Mouse (Mus musculus) embryonic stem cell, embryonic (primary cell): ENCODE data around the gene Cyp2c66.
"Not testable (repeated sequence)": the region's sequence is repeated elsewhere in the genome, so short reads cannot be mapped to it uniquely, and the experiment has no call there.

ENCODE experiments used
- CTCF ChIA-PET, 4 experiments: fragments of 300-600 bp in 2 of 4; fragments of 350-600 bp in 2 of 4; sonication (Branson Sonifier 250); formaldehyde crosslinking; loops; one replicate each; lab custom pipeline; 2022; ENCODE audit warnings: inconsistent platforms in 2 of 4; lab: Charles Lee
- POLR2A ChIA-PET, 4 experiments: fragments of 300-600 bp in 2 of 4; fragments of 350-600 bp in 2 of 4; sonication (Branson Sonifier 250); formaldehyde crosslinking; loops; one replicate each; lab custom pipeline; 2022; ENCODE audit warnings: antibody characterized with exemption in 4 of 4, inconsistent platforms in 1 of 4; lab: Charles Lee

Gene Cyp2c66

GRCm38 (mm10) chr19:39113644-39114043, at the start of gene Cyp2c66:
Cyp2c66 (plus strand) TSS chr19:39113898.
- CTCF ChIA-PET, result no interaction called here
- POLR2A ChIA-PET, result no interaction called here

- POLR2A ChIA-PET, result not testable (repeated sequence)
- CTCF ChIA-PET, result interaction anchor here in 1 of 4 experiments (0.5 kb wide), 1 partner anchor 71 kb away, joined by 10 read pairs; no protein-coding TSS in a partner anchor
Measured at GRCm38 (mm10) chr19:39098779-39099178, 14.9 kb upstream of the Cyp2c66 start.

GRCm38 (mm10) chr19:39156836-39157235, 43.1 kb downstream of the Cyp2c66 start:
- POLR2A ChIA-PET, CTCF ChIA-PET: not testable (repeated sequence)
